Mouse (Mus musculus): Measurements from ENCODE around the gene Cald1.
A peak's percentile ranks its signal among the peaks of the same experiment; 100 is the strongest.

Cald1 gene

GRCm38 (mm10) chr6:34613122-34613521 is 14.8 kb downstream of the Cald1 start:
- no peak for DNase-seq (ENCODE audit: low read depth, low spot score)

GRCm38 (mm10) chr6:34615419-34615818 is 17.1 kb downstream of the Cald1 start:
- no peak for DNase-seq (ENCODE audit: low read depth, low spot score)

GRCm38 (mm10) chr6:34619494-34619893 is 21.2 kb downstream of the Cald1 start:
- DNase-seq (ENCODE audit: low read depth, low spot score): no peak

- peak; percentile 39 for DNase-seq (ENCODE audit: low read depth, low spot score)
Observed at GRCm38 (mm10) chr6:34620242-34620641, 21.9 kb downstream of the Cald1 start.

- DNase-seq (ENCODE audit: low read depth, low spot score): no peak
Observed at GRCm38 (mm10) chr6:34622865-34623264, 24.6 kb downstream of the Cald1 start.

- no peak for DNase-seq (ENCODE audit: low read depth, low spot score)
Observed at GRCm38 (mm10) chr6:34623290-34623689, 25.0 kb downstream of the Cald1 start.

GRCm38 (mm10) chr6:34624536-34624935 is 26.2 kb downstream of the Cald1 start:
- DNase-seq (ENCODE audit: low read depth, low spot score): no peak

- no peak for DNase-seq (ENCODE audit: low read depth, low spot score)
Observed at GRCm38 (mm10) chr6:34626586-34627245, 28.4 kb downstream of the Cald1 start.

- no peak for DNase-seq (ENCODE audit: low read depth, low spot score)
Observed at GRCm38 (mm10) chr6:34628131-34628530, 29.8 kb downstream of the Cald1 start.

- no peak for DNase-seq (ENCODE audit: low read depth, low spot score)
Observed at GRCm38 (mm10) chr6:34633776-34634175, 35.5 kb downstream of the Cald1 start.

GRCm38 (mm10) chr6:34637588-34638438 is 39.5 kb downstream of the Cald1 start:
- no peak for DNase-seq (ENCODE audit: low read depth, low spot score)

GRCm38 (mm10) chr6:34638667-34639066 is 40.4 kb downstream of the Cald1 start:
- no peak for DNase-seq (ENCODE audit: low read depth, low spot score)

GRCm38 (mm10) chr6:34640226-34640625 is 41.9 kb downstream of the Cald1 start:
- no peak for DNase-seq (ENCODE audit: low read depth, low spot score)

GRCm38 (mm10) chr6:34641081-34641480 is 42.8 kb downstream of the Cald1 start:
- DNase-seq (ENCODE audit: low read depth, low spot score): no peak

- no peak for DNase-seq (ENCODE audit: low read depth, low spot score)
Observed at GRCm38 (mm10) chr6:34642075-34642547, 43.8 kb downstream of the Cald1 start.

- DNase-seq (ENCODE audit: low read depth, low spot score): peak; percentile 23
Observed at GRCm38 (mm10) chr6:34648017-34648787, 49.9 kb downstream of the Cald1 start.

GRCm38 (mm10) chr6:34651298-34651697 is 53.0 kb downstream of the Cald1 start:
- peak; percentile 41 for DNase-seq (ENCODE audit: low read depth, low spot score)

GRCm38 (mm10) chr6:34655719-34656118 is 57.4 kb downstream of the Cald1 start:
- no peak for DNase-seq (ENCODE audit: low read depth, low spot score)

GRCm38 (mm10) chr6:34658791-34659190 is 60.5 kb downstream of the Cald1 start:
- no peak for DNase-seq (ENCODE audit: low read depth, low spot score)

GRCm38 (mm10) chr6:34660724-34661123 is 62.4 kb downstream of the Cald1 start:
- DNase-seq (ENCODE audit: low read depth, low spot score): no peak

GRCm38 (mm10) chr6:34662626-34663025 is 64.3 kb downstream of the Cald1 start:
- DNase-seq (ENCODE audit: low read depth, low spot score): peak; percentile 12

GRCm38 (mm10) chr6:34664291-34664690 is 66.0 kb downstream of the Cald1 start:
- DNase-seq (ENCODE audit: low read depth, low spot score): no peak

All from R1 (cell line).